Mouse (Mus musculus) olfactory bulb, adult 2 months (tissue): Measurements from ENCODE around the gene Etfb. TPM values are rescaled to one million over a fixed set of nuclear protein-coding genes. Genes with fewer than 3 reads are reported as not detected.
A peak's percentile ranks its signal among the peaks of the same experiment; 100 is the strongest.

ENCODE experiments used
- H3K27ac ChIP-seq: fragments of 200-500 bp; 2 replicates; pipeline ENCODE4 v1.5.1; 2012; ENCODE audit warnings: low read depth, low read length; ENCODE audit not compliant: insufficient read depth
- H3K4me1 ChIP-seq: fragments of 200-500 bp; 2 replicates; pipeline ENCODE4 v1.6.1; 2012; ENCODE audit warnings: low read length; ENCODE audit not compliant: control insufficient read depth, insufficient read depth
- H3K4me3 ChIP-seq: fragments of 200-500 bp; 2 replicates; pipeline ENCODE4 v1.5.1; 2012; ENCODE audit warnings: mild to moderate bottlenecking, low read depth, low read length, moderate library complexity; ENCODE audit not compliant: insufficient read depth
- CTCF ChIP-seq: fragments of 200-500 bp; IDR thresholded peaks from 2 replicates; pipeline ENCODE4 v1.5.1; 2012; ENCODE audit warnings: low read depth, mild to moderate bottlenecking, low read length, moderate library complexity; ENCODE audit not compliant: insufficient read depth
- POLR2A ChIP-seq: fragments of 200-500 bp; IDR thresholded peaks from 2 replicates; pipeline ENCODE4 v1.6.1; 2012; ENCODE audit warnings: mild to moderate bottlenecking, low read depth, low read length, moderate library complexity; ENCODE audit not compliant: insufficient read depth
- WGBS: fragments of 180-500 bp; shearing (Covaris S2); methylation state at CpG from one replicate; pipeline ENCODE4 v1.1.7; 2018; 5-methylcytosine and 5-hydroxymethylcytosine counted together
- polyA plus RNA-seq: library from polyadenylated mRNA; stranded (reverse); fragments of >200 nt; gene quantifications from 2 replicates; pipeline ENCODE4 v1.2.4, GENCODE M21; 2012; ENCODE audit warnings: low replicate concordance; ENCODE audit not compliant: missing spikeins, insufficient read depth, insufficient read length

Etfb gene
- polyA plus RNA-seq, 1 experiment: not detected

GRCm38 (mm10) chr7:43483236-43483635 is 39.4 kb downstream of the Etfb start:
- 44% methylated on average over 10 of the region's 10 CpGs for WGBS
- TF ChIP-seq CTCF (no peak), POLR2A (no peak)
- Histone ChIP-seq H3K4me3 (no peak overlapping the region), H3K4me1 (peaks cover 46% of the 10 kb centered on the region), H3K27ac (no peak overlapping the region; the same call in 1 of the 2 replicates)

DNA sequence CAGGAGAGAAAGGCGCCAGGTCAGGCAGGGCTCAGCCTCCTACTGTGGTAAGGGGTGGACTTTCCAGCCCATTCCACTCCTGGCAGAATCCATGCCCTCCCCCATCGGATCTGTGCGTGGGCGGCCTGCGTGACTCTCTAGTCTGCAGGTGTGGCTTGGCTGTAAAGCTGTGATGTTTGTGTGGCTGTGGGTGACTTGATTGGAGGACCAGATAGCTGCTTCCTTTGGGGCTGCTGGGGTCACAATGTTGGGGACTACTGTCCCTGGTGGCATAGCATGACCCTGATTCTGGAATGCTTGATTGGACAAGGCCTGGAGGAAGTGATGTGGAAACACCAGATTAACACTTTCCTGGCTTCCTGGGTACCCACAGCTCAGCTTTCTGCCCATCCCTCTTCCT is 44.8 kb downstream of the Etfb start:
- WGBS: 14% methylated on average over 5 of the region's 5 CpGs
- peak overlapping the region; percentile 66 for H3K4me3 ChIP-seq
- peaks cover 22% of the 10 kb centered on the region for H3K4me1 ChIP-seq
- TF ChIP-seq POLR2A (no peak), CTCF (no peak)
- peak overlapping the region; percentile 91 for H3K27ac ChIP-seq

GRCm38 (mm10) chr7:43489631-43490125 is 45.8 kb downstream of the Etfb start, which contains the start of gene Iglon5:
Gene Iglon5 (minus strand): TSS chr7:43490075.
- whole genome bisulfite sequencing: 2% methylated on average over 23 of the region's 41 CpGs
- Histone ChIP-seq H3K4me3 (peak within 1 kb of the TSS; percentile 66), H3K27ac (peak within 1 kb of the TSS; percentile 91), H3K4me1 (peaks cover 22% of the 10 kb centered on the region)
- no peak for TF ChIP-seq POLR2A

DNA sequence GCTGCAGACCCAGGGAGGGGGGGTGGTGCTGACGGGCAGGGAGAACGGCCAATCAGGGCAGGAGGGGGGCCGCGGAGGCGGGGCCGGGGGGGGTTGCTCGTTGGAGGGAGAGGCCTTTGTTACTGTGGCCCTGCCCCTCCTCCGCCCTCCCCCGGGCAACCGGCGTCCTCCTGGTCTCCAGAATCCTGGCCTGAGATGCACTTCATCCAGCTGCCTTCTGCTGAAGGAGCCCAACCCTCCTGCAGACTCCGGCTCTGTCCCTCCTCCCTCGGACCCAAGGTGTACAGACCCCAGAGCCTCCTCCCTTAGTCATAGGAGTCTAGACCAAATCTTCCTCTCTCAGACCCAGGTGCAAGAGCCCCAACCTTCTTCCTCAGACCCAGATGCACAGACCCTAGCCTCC is 46.3 kb downstream of the Etfb start:
- TF ChIP-seq POLR2A (peak; percentile 30; the same call in 1 of the 2 replicates), CTCF (no peak)
- peak overlapping the region; percentile 76 for H3K27ac ChIP-seq
- peaks cover 22% of the 10 kb centered on the region for H3K4me1 ChIP-seq
- WGBS: 2% methylated on average over 12 of the region's 13 CpGs
- H3K4me3 ChIP-seq: peak overlapping the region; percentile 51

DNA sequence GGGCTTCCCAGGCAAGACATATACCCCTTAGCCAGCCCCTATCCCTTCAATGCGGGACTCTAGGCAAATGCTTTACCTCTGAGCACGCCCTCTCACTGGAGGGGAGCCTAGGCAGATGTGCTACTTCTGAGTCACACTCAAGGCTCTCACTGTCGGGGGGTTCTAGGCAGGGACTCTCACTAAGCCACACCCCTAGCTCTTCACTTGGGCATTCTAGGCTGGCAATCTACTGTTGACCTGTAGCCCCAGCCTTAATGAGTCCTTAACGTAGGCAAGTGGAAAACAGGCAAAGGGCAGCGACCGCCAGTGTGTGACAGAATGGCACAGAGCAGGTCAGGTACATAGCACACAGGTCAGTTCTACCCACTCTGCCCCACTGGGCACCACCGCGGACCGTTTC is 47.0 kb downstream of the Etfb start:
- WGBS: 65% methylated on average over 9 of the region's 9 CpGs
- peaks cover 26% of the 10 kb centered on the region for H3K4me1 ChIP-seq
- TF ChIP-seq CTCF: no peak
- no peak for TF ChIP-seq POLR2A
- H3K27ac ChIP-seq: no peak overlapping the region
- H3K4me3 ChIP-seq: no peak overlapping the region

DNA sequence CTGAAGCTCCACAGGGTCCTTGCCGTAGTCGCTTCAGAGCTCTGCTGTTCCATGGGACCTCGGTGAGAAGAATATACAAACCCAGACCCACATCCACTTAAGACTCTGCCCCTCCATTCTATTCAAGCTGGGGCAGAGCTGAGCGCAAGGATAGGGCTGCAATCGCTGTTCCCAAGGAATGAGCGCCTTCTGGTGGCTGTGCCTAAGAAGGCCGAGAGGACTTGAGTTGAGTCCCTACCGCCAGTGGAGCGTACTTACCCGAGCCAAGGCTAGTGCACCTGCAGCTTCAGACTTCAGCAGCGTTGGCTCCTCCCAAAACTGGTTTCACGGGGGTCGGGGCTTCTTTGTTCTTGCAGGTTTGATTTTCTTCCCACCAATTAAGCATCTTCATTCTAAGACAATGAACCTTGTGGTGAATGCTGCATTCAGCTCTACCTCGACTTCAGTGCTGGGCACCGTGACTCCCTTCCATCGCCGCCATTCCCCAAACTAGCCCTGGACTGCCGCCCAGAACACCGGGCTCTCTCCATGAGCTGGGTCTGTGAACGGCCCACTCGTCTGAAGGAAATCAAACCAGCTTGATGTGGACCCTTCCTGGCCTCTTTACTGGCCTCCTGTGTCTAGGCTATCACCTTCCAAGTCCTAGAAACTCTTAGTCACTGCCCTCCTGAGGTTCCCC is 51.6 kb downstream of the Etfb start:
- Histone ChIP-seq H3K27ac (no peak overlapping the region), H3K4me1 (peaks cover 8% of the 10 kb centered on the region; the same call in 1 of the 2 replicates), H3K4me3 (no peak overlapping the region)
- 6% methylated on average over 21 of the region's 21 CpGs for WGBS
- TF ChIP-seq POLR2A: no peak
- TF ChIP-seq CTCF: peak; percentile 95

Other genes starting within 250 kb of the Etfb start
- not detected in 2 replicates for gene Zfp715, start 130.8 kb upstream of the Etfb start, polyA plus RNA-seq
- gene Siglecf, start 92.7 kb upstream of the Etfb start, polyA plus RNA-seq: not detected in 2 replicates
- gene Siglecg, start 35.9 kb upstream of the Etfb start, polyA plus RNA-seq: not detected in 2 replicates
- not detected in 2 replicates for gene Lim2, start 16.4 kb upstream of the Etfb start, polyA plus RNA-seq
- gene Nkg7, start 7.0 kb upstream of the Etfb start, polyA plus RNA-seq: not detected in 2 replicates
- not detected in 2 replicates for gene Cldnd2, start 3.3 kb upstream of the Etfb start, polyA plus RNA-seq
- gene Gm45233, start within 50 bp of the Etfb start, polyA plus RNA-seq: not detected in 2 replicates
- gene Vsig10l, start 19.1 kb downstream of the Etfb start, polyA plus RNA-seq: not detected in 2 replicates
- gene Iglon5, start 46.0 kb downstream of the Etfb start, polyA plus RNA-seq: not detected in 2 replicates
- not detected in 2 replicates for gene 4931406B18Rik, start 61.9 kb downstream of the Etfb start, polyA plus RNA-seq
- gene Cd33, start 100.3 kb downstream of the Etfb start, polyA plus RNA-seq: not detected in 2 replicates
- gene Zfp658, start 118.2 kb downstream of the Etfb start, polyA plus RNA-seq: not detected in 2 replicates
- gene Zfp719, start 135.5 kb downstream of the Etfb start, polyA plus RNA-seq: not detected in 2 replicates
- gene Zfp819, start 163.1 kb downstream of the Etfb start, polyA plus RNA-seq: not detected in 2 replicates
- gene Ceacam18, start 190.6 kb downstream of the Etfb start, polyA plus RNA-seq: not detected in 2 replicates
- gene Siglece, start 216.1 kb downstream of the Etfb start, polyA plus RNA-seq: not detected in 2 replicates
- gene Ctu1, start 227.9 kb downstream of the Etfb start, polyA plus RNA-seq: not detected in 2 replicates
- not detected in 2 replicates for gene Klk14, start 246.3 kb downstream of the Etfb start, polyA plus RNA-seq